Mouse (Mus musculus): ENCODE data around the gene Ormdl3. TPM values are rescaled to one million over a fixed set of nuclear protein-coding genes. Genes with fewer than 3 reads are reported as not detected.

The Ormdl3 gene
- total and polyA plus RNA-seq, 2 experiments from 2014 or later: 115 to 119 TPM

DNA sequence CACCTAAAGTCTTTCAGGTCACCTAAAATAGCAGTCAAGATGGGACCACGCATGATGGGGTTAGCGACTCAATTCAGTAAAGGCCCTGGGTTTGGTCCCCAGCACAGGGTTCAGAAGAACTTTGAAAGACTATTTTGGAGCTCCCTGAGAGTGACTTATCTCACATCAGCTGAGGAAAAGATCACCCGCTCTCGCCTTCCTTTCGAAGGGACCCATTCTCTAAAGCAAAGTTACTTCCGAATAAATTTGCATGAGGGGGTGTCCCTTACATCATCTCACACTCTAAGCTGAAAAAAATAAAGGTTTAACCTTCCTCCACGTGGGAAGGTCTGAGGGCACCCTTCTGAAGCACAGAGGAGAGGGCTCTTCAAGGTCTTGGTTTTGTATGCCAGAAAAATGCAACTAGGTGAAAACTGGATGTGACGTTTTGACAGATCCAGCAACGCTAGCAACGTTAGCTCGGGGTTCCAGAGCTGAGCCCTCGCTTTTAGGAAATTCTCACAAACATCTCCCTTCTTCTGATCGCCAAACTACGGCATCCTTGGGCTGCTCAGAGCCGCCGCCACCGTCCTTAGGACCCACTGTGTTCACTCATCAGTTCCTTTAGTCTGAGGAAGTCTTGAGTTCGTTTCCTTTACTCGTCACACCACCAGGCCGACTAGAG lies 36.7 kb downstream of the Ormdl3 start:
- DNase-seq: no peak
- no peak for ATAC-seq
- Histone ChIP-seq H3K4me2 (ENCODE audit: low read depth) (peak overlapping the region; percentile 58), H3K4me1 (ENCODE audit: insufficient read depth) (no peaks in the 10 kb centered on the region), H3K9me3 (ENCODE audit: low read length) (no peaks in the 10 kb centered on the region), H3K36me3 (ENCODE audit: insufficient read depth) (no peaks in the 10 kb centered on the region), H3K9ac (peak overlapping the region; percentile 88), H3K4me3 (ENCODE audit: low read depth, low read length) (peak overlapping the region; percentile 63), H3K27ac (ENCODE audit: low read depth, low read length) (peak overlapping the region; percentile 84), H3K27me3 (ENCODE audit: insufficient read depth, low read length) (peaks cover 46% of the 10 kb centered on the region)
- WGBS: 22% methylated on average over 20 of the region's 20 CpGs
- 0 out of 2 replicates have a peak, but pooled peaks have one; percentile 3 for TF ChIP-seq CTCF (IDR thresholded peaks at IDR 0.05; ENCODE audit: low read depth)

DNA sequence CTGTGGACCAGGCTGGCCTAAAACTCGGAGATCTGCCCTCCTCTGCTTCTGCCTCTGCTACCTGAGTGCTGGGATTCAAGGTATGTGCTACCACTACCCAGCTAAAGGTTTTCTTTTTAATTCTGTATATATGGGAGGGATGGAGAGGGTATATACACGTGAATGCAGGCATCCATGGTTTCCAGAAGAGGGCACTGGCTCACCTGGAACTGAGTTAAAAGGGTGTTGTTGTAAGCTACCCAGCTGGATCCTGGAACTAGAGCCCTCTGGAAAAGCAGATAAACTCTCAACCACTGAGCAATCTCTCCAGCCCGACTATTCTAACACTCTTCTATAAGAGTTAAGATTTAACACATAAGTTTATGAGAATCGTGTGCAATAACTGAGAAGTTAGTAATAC lies 37.8 kb downstream of the Ormdl3 start:
- ATAC-seq: no peak
- H3K4me1 ChIP-seq (ENCODE audit: insufficient read depth): 0 out of 2 replicates have a peak, but pooled peaks cover 2% of the 10 kb centered on the region
- H3K9ac ChIP-seq: no peak overlapping the region
- no peak for TF ChIP-seq CTCF (IDR thresholded peaks at IDR 0.05; ENCODE audit: low read depth)
- no peak overlapping the region for H3K4me2 ChIP-seq (ENCODE audit: low read depth)
- DNase-seq: no peak
- H3K9me3 ChIP-seq (ENCODE audit: low read length): no peaks in the 10 kb centered on the region
- no peak overlapping the region for H3K27ac ChIP-seq (ENCODE audit: low read depth, low read length)
- peaks cover 50% of the 10 kb centered on the region for H3K27me3 ChIP-seq (ENCODE audit: insufficient read depth, low read length)
- WGBS: 74% methylated on average over 4 of the region's 4 CpGs
- no peak overlapping the region for H3K4me3 ChIP-seq (ENCODE audit: low read depth, low read length)
- no peaks in the 10 kb centered on the region for H3K36me3 ChIP-seq (ENCODE audit: insufficient read depth)

DNA sequence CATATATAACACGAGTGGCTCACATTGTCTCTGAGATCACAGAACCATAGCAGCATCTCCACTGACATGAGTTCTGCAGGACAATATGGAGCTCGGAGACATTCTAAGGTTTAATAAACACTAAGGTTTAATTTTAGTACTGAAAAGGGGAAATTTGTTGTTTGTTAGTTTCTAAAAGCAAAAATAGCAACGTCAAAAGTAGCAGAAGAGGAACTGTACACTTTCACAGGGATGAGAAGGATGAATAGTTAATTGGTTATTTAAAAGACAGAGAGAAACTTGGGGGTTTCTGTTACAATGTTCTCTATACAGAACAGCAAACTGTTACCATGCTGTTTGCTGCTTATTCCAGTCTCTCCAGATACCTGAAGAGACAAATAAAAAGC lies 39.9 kb downstream of the Ormdl3 start:
- H3K9ac ChIP-seq: no peak overlapping the region
- no peak for TF ChIP-seq CTCF (IDR thresholded peaks at IDR 0.05; ENCODE audit: low read depth)
- H3K4me2 ChIP-seq (ENCODE audit: low read depth): no peak overlapping the region
- 66% methylated on average over 3 of the region's 3 CpGs for WGBS
- DNase-seq (no peak), ATAC-seq (no peak)
- H3K9me3 ChIP-seq (ENCODE audit: low read length): no peaks in the 10 kb centered on the region
- H3K4me3 ChIP-seq (ENCODE audit: low read depth, low read length): no peak overlapping the region
- 0 out of 2 replicates have a peak, but pooled peaks cover 2% of the 10 kb centered on the region for H3K4me1 ChIP-seq (ENCODE audit: insufficient read depth)
- H3K36me3 ChIP-seq (ENCODE audit: insufficient read depth): no peaks in the 10 kb centered on the region
- peaks cover 68% of the 10 kb centered on the region for H3K27me3 ChIP-seq (ENCODE audit: insufficient read depth, low read length)
- no peak overlapping the region for H3K27ac ChIP-seq (ENCODE audit: low read depth, low read length)

DNA sequence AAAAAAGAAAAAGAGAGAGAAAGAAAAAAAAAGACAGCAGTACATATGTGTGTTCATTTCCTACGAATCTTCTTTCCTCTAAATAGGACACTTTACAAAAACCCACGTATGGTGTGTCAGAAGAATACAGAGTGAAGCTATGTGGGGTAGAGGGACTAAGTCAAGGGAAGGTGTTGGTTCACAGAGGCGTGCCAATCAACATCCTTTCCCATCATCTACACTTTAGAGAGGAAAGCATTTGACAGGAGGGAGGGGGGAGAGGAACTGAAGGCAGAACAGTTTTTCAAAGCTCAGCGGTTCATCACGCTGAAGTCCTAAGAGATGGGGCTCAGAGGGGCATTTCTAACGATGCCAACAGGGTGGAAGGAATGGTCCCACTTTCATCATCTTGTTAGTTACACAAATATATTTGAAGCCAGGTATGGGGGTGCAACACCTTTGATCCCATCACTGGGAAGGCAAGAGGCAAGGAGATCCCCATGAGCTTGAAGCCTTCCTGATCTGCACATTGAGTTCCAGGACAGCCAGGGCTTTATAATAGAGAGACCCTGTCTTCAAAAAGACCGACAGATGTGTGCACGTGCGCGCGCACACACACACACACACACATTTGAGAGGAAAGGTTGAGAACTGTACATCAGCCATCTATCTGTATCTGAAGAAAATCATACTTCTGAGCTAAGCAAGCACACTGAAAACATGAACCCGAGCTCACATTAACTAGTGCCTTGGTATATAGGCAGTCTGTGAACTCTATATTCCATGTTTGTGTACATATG lies 40.5 kb downstream of the Ormdl3 start:
- TF ChIP-seq CTCF (IDR thresholded peaks at IDR 0.05; ENCODE audit: low read depth): no peak
- Histone ChIP-seq H3K27ac (ENCODE audit: low read depth, low read length) (no peak overlapping the region), H3K9me3 (ENCODE audit: low read length) (no peaks in the 10 kb centered on the region), H3K4me2 (ENCODE audit: low read depth) (no peak overlapping the region), H3K4me1 (ENCODE audit: insufficient read depth) (0 out of 2 replicates have a peak, but pooled peaks cover 2% of the 10 kb centered on the region), H3K36me3 (ENCODE audit: insufficient read depth) (no peaks in the 10 kb centered on the region), H3K9ac (no peak overlapping the region), H3K27me3 (ENCODE audit: insufficient read depth, low read length) (peaks cover 69% of the 10 kb centered on the region), H3K4me3 (ENCODE audit: low read depth, low read length) (no peak overlapping the region; the same call in 1 of the 2 replicates)
- WGBS: 46% methylated on average over 12 of the region's 12 CpGs
- ATAC-seq (no peak), DNase-seq (no peak)

DNA sequence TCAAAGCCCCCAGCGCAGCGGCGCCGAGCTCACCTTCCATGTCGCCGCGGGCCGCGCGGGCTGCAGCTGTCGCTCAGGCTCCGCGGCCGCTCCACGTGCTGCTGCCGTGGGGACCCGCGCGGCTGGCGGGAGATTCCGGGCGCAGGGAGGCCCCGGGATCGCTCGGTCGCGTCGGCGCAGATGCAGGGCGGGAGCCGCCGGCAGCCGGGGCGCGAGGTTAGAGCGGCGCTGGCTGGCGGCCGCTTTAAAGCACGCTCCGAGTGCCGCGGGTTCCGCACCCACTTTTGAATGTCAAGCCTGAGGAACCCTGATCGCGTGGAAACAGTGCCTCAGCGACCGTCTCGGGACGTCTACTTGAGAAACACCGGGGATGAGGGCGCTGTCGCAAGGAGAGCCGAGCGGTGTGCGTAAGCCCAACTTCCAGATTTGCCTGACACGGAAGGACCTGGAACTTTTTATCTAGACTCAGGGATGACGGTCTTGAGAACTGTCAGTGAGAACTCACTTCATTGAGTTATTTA lies 41.4 kb downstream of the Ormdl3 start, which contains the start of gene Ikzf3:
Gene Ikzf3 (minus strand): TSS at position 321 of the 521 bp plus-strand sequence.
- Histone ChIP-seq H3K4me1 (ENCODE audit: insufficient read depth) (0 out of 2 replicates have a peak, but pooled peaks cover 2% of the 10 kb centered on the region), H3K27ac (ENCODE audit: low read depth, low read length) (no peak within 1 kb of the TSS), H3K9ac (no peak within 1 kb of the TSS), H3K4me2 (ENCODE audit: low read depth) (peak within 1 kb of the TSS; percentile 84), H3K27me3 (ENCODE audit: insufficient read depth, low read length) (peaks cover 69% of the 10 kb centered on the region), H3K9me3 (ENCODE audit: low read length) (no peaks in the 10 kb centered on the region), H3K4me3 (ENCODE audit: low read depth, low read length) (peak within 1 kb of the TSS; percentile 41), H3K36me3 (ENCODE audit: insufficient read depth) (no peaks in the 10 kb centered on the region)
- no peak for TF ChIP-seq CTCF (IDR thresholded peaks at IDR 0.05; ENCODE audit: low read depth)
- ATAC-seq: no peak
- peak; percentile 26 for DNase-seq
- WGBS: 3% methylated on average over 58 of the region's 58 CpGs

DNA sequence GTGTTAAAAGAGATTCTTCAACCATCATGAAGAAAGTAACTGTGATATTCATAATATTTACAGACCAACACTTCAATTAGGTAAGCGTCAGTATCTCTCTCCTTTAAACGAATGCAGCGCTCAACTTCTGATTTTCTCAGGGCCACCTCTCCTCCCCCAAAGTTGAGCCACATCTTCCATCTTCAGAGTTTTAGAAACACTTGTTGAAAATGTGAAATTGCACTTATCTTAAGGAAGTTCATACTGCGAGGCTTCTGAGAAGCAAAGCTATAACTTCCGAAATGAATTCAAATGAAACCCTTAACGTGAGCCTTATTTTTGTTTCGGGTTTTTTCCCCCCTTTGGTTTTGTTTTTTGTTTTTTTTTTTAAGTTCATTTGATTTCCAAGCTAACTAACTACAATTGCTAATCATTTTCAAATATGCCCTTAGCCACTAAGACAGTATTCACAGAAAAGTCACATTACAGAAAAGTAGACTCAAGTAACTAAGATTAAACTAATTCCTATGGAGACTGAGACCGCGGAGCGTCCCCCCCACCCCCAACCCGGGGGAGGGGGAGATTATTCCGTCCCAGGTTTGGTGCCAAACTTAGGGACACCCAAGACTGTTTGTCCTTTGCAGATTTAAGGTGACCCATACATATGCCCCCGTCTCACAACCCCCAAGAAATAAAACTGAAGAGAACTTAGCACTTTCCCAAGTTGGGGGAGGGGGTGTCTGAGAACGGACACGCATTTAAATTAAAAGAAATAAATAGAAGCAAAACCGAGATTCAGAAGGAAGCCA lies 42.1 kb downstream of the Ormdl3 start:
- H3K27ac ChIP-seq (ENCODE audit: low read depth, low read length): no peak overlapping the region
- H3K9me3 ChIP-seq (ENCODE audit: low read length): no peaks in the 10 kb centered on the region
- no peak for TF ChIP-seq CTCF (IDR thresholded peaks at IDR 0.05; ENCODE audit: low read depth)
- no peak for ATAC-seq
- H3K27me3 ChIP-seq (ENCODE audit: insufficient read depth, low read length): peaks cover 65% of the 10 kb centered on the region
- DNase-seq: peak; percentile 7
- H3K9ac ChIP-seq: no peak overlapping the region
- 0 out of 2 replicates have a peak, but pooled peaks cover 2% of the 10 kb centered on the region for H3K4me1 ChIP-seq (ENCODE audit: insufficient read depth)
- H3K4me3 ChIP-seq (ENCODE audit: low read depth, low read length): peak overlapping the region; percentile 41
- H3K4me2 ChIP-seq (ENCODE audit: low read depth): peak overlapping the region; percentile 84
- 3% methylated on average over 16 of the region's 16 CpGs for WGBS
- H3K36me3 ChIP-seq (ENCODE audit: insufficient read depth): no peaks in the 10 kb centered on the region
